Mouse (Mus musculus) heart, embryonic 11.5 days (tissue): ENCODE measurements around the gene Adgrl3. TPM values are rescaled to one million over a fixed set of nuclear protein-coding genes. Genes with fewer than 3 reads are reported as not detected.

Source experiments
- ATAC-seq: fragments of 200-750 bp; cut with Nextera tagmentation; replicated peaks from 2 replicates; pipeline ENCODE4 v1.8.0; 2017; ENCODE audit warnings: moderate library complexity; ENCODE audit not compliant: insufficient number of reproducible peaks, low FRiP score, low TSS enrichment
- H3K27ac ChIP-seq: fragments of 300-500 bp; sonication (generic); 2 replicates; pipeline ENCODE4 v1.5.1; 2014; ENCODE audit warnings: mild to moderate bottlenecking, low read depth, low read length
- H3K27me3 ChIP-seq: fragments of 300-500 bp; sonication (generic); 2 replicates; pipeline ENCODE4 v1.6.1; 2014; ENCODE audit warnings: mild to moderate bottlenecking, low read length, mixed read lengths; ENCODE audit not compliant: control insufficient read depth, insufficient read depth
- H3K36me3 ChIP-seq: fragments of 300-500 bp; sonication (generic); 2 replicates; pipeline ENCODE4 v1.6.1; 2014; ENCODE audit warnings: mild to moderate bottlenecking, low read length, moderate library complexity, mixed read lengths; ENCODE audit not compliant: control insufficient read depth, insufficient read depth
- H3K4me1 ChIP-seq: fragments of 300-500 bp; sonication (generic); 2 replicates; pipeline ENCODE4 v1.6.1; 2014; ENCODE audit warnings: low read length; ENCODE audit not compliant: control insufficient read depth, insufficient read depth
- H3K4me2 ChIP-seq: fragments of 300-500 bp; sonication (generic); 2 replicates; pipeline ENCODE4 v1.6.1; 2014; ENCODE audit warnings: mild to moderate bottlenecking, moderate library complexity
- H3K4me3 ChIP-seq: fragments of 300-500 bp; sonication (generic); 2 replicates; pipeline ENCODE4 v1.5.1; 2014; ENCODE audit warnings: low read depth, low read length
- H3K9ac ChIP-seq: fragments of 300-500 bp; sonication (generic); 2 replicates; pipeline ENCODE4 v1.6.1; 2014; ENCODE audit warnings: mild to moderate bottlenecking, low read depth, low read length, moderate library complexity
- H3K9me3 ChIP-seq: fragments of 300-500 bp; sonication (generic); replicated peaks from 2 replicates; pipeline ENCODE4 v1.6.1; 2016; ENCODE audit warnings: low read length; ENCODE audit not compliant: control insufficient read depth
- WGBS: fragments of 180-500 bp; shearing (Covaris S2); extraction: QIAGEN DNeasy Blood & Tissue Kit; methylation state at CpG from one replicate; pipeline ENCODE4 v1.1.7; 2014; ENCODE audit not compliant: insufficient replicate concordance; 5-methylcytosine and 5-hydroxymethylcytosine counted together
- microRNA-seq: library from miRNA; unstranded; fragments of <30 nt; microRNA quantifications from one replicate; pipeline ENCODE4, GENCODE M21; 2016; ENCODE audit warnings: borderline number of aligned reads
- polyA plus RNA-seq: library from polyadenylated mRNA; unstranded; fragments of >200 nt; fragmentation: Nextera tagmentation; extraction: Ambion mirVana; gene quantifications from 2 replicates; pipeline ENCODE4 v1.2.1, GENCODE M21; 2014

Gene Adgrl3
- polyA plus RNA-seq, 1 experiment from 2014 or later = 9.9 TPM

DNA sequence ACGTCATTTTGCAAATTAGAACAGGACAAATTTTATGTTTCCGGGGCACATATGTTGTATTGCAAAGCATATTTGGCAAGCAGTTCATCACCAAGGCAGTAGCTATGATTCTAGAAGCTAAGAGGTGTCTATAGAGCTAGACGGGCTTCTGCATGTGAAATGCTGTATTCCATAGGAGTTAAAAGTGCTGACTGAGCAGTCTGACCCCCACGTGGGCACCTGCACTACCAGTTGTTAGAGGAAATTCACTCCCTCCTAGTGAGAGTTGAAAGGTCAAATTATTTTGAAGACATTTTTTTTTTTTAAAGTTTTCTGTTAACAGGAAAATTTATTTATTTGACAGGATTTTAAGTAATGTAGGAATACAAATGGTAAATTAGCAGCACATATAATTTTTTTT lies 776.2 kb downstream of the Adgrl3 start:
- no peaks in the 10 kb centered on the region for H3K36me3 ChIP-seq
- H3K4me3 ChIP-seq = no peak overlapping the region
- H3K4me2 ChIP-seq = no peak overlapping the region
- 77% methylated on average over 4 of the region's 4 CpGs for WGBS
- H3K27ac ChIP-seq = no peak overlapping the region
- no peaks in the 10 kb centered on the region for H3K9me3 ChIP-seq
- no peaks in the 10 kb centered on the region for H3K4me1 ChIP-seq
- no peak overlapping the region for H3K9ac ChIP-seq
- no peaks in the 10 kb centered on the region for H3K27me3 ChIP-seq
- ATAC-seq = no peak

DNA sequence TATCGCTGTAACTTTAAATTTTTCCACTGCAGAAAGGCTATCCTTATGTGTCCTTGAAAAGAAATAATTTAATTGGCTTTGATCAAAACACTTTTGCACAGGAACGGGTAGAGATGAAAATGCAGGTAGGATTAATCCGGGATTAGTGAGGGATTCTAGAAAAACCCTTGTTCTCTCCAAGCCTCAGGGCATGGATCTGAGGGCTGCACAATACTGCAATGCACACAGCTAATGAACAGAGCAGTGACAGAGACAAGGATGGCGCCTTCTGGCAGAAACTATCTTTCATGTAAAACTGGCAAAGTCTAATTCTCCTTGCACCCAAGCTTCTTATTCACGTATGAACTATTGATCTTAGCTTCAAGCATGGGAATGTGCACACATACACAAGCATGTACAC lies 791.0 kb downstream of the Adgrl3 start:
- Histone ChIP-seq H3K9ac (no peak overlapping the region), H3K4me2 (no peak overlapping the region), H3K9me3 (no peaks in the 10 kb centered on the region), H3K4me3 (no peak overlapping the region), H3K4me1 (no peaks in the 10 kb centered on the region), H3K27me3 (no peaks in the 10 kb centered on the region), H3K36me3 (no peaks in the 10 kb centered on the region), H3K27ac (no peak overlapping the region)
- WGBS = 87% methylated on average over 5 of the region's 5 CpGs
- ATAC-seq = no peak

DNA sequence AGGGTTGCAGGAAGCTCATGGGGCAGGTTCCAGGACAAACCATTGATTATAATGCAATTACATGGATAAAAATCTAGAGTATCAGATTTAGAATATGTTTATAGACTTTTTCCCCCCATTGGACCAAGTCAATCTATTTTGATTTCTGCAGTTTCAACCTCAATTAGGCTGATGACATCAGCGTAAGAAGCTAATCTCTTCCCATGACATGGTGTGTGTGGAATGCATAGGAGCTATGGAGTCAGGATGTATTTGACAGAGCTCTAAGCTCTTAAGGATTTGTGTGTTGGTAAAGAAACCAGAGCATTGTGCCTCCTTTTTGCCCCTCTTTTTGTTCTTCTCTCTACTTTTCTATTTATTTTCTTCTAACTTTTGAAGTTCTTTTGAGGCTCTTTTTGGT lies 812.1 kb downstream of the Adgrl3 start:
- Histone ChIP-seq H3K27me3 (no peaks in the 10 kb centered on the region), H3K4me1 (no peaks in the 10 kb centered on the region), H3K4me2 (no peak overlapping the region), H3K27ac (no peak overlapping the region), H3K9me3 (0 out of 2 replicates have a peak, but pooled peaks cover 2% of the 10 kb centered on the region), H3K9ac (no peak overlapping the region), H3K4me3 (no peak overlapping the region), H3K36me3 (no peaks in the 10 kb centered on the region)
- WGBS = 72% methylated on average over 1 of the region's 1 CpGs
- ATAC-seq = no peak

DNA sequence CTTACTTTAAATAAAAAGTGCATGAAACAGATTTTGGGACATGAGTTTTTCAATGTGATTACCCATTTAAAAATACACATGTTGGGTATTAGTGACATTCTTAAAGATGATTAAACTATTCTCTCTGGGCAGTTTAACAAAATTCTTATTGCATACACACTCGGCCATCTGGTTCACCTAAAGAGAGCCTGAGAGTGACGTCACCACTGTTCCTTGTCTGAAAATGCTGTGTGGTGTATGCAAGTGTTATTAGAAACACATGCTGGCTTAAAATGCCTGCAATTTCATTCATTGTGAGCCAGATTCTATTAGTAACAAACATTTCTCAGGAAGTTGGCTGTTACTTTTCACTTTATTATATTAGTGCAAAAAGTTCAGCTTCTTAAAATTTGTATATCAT lies 812.7 kb downstream of the Adgrl3 start:
- 62% methylated on average over 2 of the region's 2 CpGs for WGBS
- no peak overlapping the region for H3K4me2 ChIP-seq
- no peaks in the 10 kb centered on the region for H3K4me1 ChIP-seq
- ATAC-seq = no peak
- H3K36me3 ChIP-seq = no peaks in the 10 kb centered on the region
- no peaks in the 10 kb centered on the region for H3K27me3 ChIP-seq
- no peak overlapping the region for H3K4me3 ChIP-seq
- no peak overlapping the region for H3K27ac ChIP-seq
- 0 out of 2 replicates have a peak, but pooled peaks cover 2% of the 10 kb centered on the region for H3K9me3 ChIP-seq
- no peak overlapping the region for H3K9ac ChIP-seq

DNA sequence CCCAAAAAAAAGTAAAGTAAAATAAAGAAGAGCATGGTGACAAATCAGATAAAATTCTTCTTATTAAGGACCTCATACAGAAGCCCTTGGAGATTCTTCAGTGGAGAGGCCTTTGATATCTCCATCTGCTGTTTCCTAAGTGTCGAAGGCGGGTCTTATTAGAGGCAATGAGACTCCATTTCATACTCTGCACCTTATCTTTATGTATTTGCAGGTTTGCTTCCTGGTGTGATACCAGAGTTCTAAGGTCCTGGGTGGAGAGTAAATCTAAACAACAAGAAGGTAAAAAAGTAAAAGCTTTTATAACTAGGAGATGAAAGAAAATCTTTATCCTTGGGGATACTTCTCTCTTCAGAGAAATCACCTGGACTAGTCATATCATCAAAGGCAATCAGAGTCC lies 817.9 kb downstream of the Adgrl3 start:
- Histone ChIP-seq H3K4me1 (no peaks in the 10 kb centered on the region), H3K27me3 (no peaks in the 10 kb centered on the region), H3K9ac (no peak overlapping the region), H3K27ac (no peak overlapping the region), H3K4me2 (no peak overlapping the region), H3K36me3 (no peaks in the 10 kb centered on the region), H3K9me3 (0 out of 2 replicates have a peak, but pooled peaks cover 2% of the 10 kb centered on the region), H3K4me3 (no peak overlapping the region)
- ATAC-seq = no peak
- WGBS = 86% methylated on average over 2 of the region's 2 CpGs

DNA sequence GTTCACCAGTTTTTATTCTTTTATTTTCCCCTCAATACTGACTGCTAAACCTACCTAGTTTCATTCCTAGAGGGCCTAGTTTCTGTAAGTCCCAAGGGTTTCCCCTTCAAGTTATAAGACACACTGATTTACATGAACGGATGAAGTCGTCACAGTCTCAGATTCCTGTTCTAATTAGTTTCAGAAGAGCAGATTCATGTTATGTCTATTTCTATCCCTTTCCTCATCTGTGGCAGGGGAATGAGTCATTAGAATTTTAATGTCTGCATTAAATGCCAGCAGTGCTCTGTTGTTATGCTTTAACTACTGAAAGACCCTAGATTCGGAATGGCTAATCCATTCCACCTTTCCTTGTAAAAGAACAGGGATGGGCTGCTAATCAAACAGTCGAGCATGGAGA lies 823.9 kb downstream of the Adgrl3 start:
- no peaks in the 10 kb centered on the region for H3K4me1 ChIP-seq
- H3K4me2 ChIP-seq = no peak overlapping the region
- H3K9ac ChIP-seq = no peak overlapping the region
- 65% methylated on average over 4 of the region's 4 CpGs for WGBS
- H3K27me3 ChIP-seq = no peaks in the 10 kb centered on the region
- H3K9me3 ChIP-seq = no peaks in the 10 kb centered on the region
- ATAC-seq = no peak
- no peak overlapping the region for H3K4me3 ChIP-seq
- no peak overlapping the region for H3K27ac ChIP-seq
- no peaks in the 10 kb centered on the region for H3K36me3 ChIP-seq

DNA sequence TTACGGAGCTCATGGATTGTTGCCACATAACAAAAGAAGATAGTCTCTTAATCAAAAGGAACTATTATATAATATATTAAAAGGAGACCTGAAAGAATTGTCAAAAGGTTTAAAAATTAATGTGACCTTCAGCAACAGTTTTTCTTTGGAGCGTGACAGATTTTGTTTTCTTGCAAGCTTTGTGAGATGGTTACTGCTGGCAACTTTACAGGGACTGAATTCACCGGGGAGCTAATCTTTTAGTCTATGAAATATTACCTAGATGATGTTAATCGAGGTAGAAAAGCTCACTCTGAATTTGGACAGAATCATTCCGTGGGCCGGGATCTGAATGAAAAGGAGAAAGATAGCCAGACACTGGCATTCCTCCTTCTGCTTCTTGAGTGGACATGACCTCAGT lies 850.4 kb downstream of the Adgrl3 start:
- no peak overlapping the region for H3K27ac ChIP-seq
- no peak overlapping the region for H3K4me3 ChIP-seq
- 86% methylated on average over 6 of the region's 6 CpGs for WGBS
- no peak overlapping the region for H3K9ac ChIP-seq
- H3K4me1 ChIP-seq = no peaks in the 10 kb centered on the region
- no peak overlapping the region for H3K4me2 ChIP-seq
- H3K36me3 ChIP-seq = no peaks in the 10 kb centered on the region
- H3K9me3 ChIP-seq = no peaks in the 10 kb centered on the region
- no peaks in the 10 kb centered on the region for H3K27me3 ChIP-seq
- ATAC-seq = no peak

Small RNA genes within 50 kb of the gene (microRNA-seq; reads per million reads assigned to microRNA genes)
- gene Gm22048 = not detected
